Mouse (Mus musculus) regulatory T cell (primary cell): ENCODE data around the gene Nkpd1.

Experiments
- in situ Hi-C: fragments of 300-600 bp; cut with MboI, MseI; formaldehyde crosslinking; loops from one replicate; pipeline ENCODE4 v1.15.1; 2025; ENCODE audit warnings: high pct_unique_total_duplicates

Gene Nkpd1

GRCm38 (mm10) chr7:19572926-19573775 lies 55.5 kb downstream of the Nkpd1 start:
- in situ Hi-C loops, result no loop called here

GRCm38 (mm10) chr7:19573776-19574140 lies 56.1 kb downstream of the Nkpd1 start:
- in situ Hi-C loops, result no loop called here
